Mouse (Mus musculus): Measurements from ENCODE around the gene Hist1h3a. TPM values are rescaled to one million over a fixed set of nuclear protein-coding genes. Genes with fewer than 3 reads are reported as not detected.
A peak's percentile ranks its signal among the peaks of the same experiment; 100 is the strongest.

Hist1h3a gene
- total and polyA plus RNA-seq, 3 experiments: 5.3 to 261 (median 139) TPM

DNA sequence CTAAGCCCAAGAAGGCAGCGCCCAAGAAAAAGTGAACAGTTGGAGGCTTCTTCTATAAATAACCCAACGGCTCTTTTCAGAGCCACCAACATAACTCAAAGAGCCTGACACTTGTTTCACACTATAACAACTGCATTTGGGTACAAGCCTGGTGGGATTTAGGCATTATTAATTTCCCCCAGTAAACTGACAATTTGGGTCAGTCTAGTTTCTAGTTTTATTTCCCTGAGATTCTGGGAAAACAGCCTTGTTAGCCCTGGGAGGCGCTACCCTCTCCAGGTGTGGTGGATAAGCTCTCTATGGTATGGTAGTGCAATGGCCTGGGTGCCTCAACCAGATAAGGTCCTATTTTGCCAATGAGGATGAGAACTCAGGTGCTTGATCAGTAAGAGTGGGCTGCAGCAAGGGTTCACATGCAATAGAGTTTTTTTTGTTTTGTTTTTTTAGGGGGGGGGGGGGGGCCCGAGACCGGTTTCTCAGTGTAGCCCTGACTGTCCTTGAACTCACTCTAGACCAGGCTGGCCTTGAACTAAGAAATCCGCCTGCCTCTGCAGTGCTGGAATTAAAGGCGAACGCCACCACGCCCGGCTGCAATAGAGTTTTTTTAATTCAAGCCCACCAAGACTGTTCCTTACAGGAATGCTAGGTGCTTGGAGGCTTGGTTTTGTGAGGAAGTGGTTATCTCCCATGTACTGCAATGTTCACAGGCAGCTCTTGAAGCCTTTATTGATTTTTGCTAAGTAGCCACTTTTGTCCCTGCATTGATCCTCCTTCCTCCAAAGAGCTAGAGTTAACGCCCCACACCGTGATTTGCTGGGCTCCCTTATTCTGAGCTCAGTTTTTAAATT lies 2.4 kb upstream of the Hist1h3a start:
- TF ChIP-seq CTCF (IDR thresholded peaks at IDR 0.05; ENCODE audit: low read depth, low read length) (no peak), POLR2AphosphoS5 (IDR thresholded peaks at IDR 0.05; ENCODE audit: insufficient replicate concordance, low read depth, low read length) (peak; percentile 98; the same call in 1 of the 2 replicates), GATA2 (IDR thresholded peaks at IDR 0.05; ENCODE audit: borderline replicate concordance, low read depth, low read length) (no peak), TAL1 (conservative IDR thresholded peaks at IDR 0.05; ENCODE audit: low read depth, low read length) (no peak), GATA1 (IDR thresholded peaks at IDR 0.05; ENCODE audit: borderline replicate concordance, low read length) (no peak)
- Histone ChIP-seq H3K27me3 (ENCODE audit: insufficient read depth, low read length) (no peaks in the 10 kb centered on the region), H3K9me3 (replicated peaks) (no peaks in the 10 kb centered on the region), H3K4me3 (ENCODE audit: low read depth, low read length) (peak overlapping the region; percentile 64; the same call in 1 of the 2 replicates), H3K4me1 (ENCODE audit: insufficient read depth, low read depth, low read length) (peaks cover 60% of the 10 kb centered on the region), H3K36me3 (replicated peaks) (no peaks in the 10 kb centered on the region)
- ATAC-seq (ENCODE audit: extremely low read depth, insufficient number of reproducible peaks, low FRiP score, poor library complexity, severe bottlenecking) (no peak), DNase-seq (ENCODE audit: low spot score) (no peak)

DNA sequence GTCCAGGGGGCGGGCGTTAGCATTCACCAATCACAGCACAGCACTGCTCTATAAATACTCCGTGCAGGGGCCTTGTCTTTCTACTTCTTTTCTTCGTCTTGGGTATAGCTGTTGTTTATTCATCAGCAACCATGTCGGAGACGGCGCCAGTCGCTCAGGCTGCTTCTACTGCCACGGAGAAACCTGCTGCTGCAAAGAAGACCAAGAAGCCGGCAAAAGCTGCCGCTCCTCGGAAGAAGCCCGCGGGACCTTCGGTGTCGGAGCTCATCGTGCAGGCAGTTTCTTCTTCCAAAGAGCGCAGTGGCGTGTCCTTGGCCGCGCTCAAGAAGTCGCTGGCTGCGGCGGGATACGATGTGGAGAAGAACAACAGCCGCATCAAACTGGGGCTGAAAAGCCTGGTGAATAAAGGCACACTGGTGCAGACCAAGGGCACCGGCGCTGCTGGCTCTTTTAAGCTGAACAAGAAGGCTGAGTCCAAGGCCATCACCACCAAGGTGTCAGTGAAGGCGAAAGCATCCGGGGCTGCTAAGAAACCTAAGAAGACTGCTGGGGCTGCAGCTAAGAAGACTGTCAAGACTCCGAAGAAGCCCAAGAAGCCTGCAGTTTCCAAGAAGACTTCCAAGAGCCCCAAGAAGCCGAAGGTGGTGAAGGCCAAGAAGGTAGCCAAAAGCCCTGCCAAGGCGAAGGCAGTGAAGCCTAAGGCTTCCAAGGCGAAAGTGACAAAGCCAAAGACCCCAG lies 1.6 kb upstream of the Hist1h3a start, which contains the start of gene Hist1h1a:
Gene Hist1h1a (plus strand): TSS at position 81 of the 738 bp plus-strand sequence.
- Histone ChIP-seq H3K9me3 (replicated peaks) (no peaks in the 10 kb centered on the region), H3K4me1 (ENCODE audit: insufficient read depth, low read depth, low read length) (peaks cover 59% of the 10 kb centered on the region), H3K27me3 (ENCODE audit: insufficient read depth, low read length) (no peaks in the 10 kb centered on the region), H3K4me3 (ENCODE audit: low read depth, low read length) (peak within 1 kb of the TSS; percentile 64), H3K36me3 (replicated peaks) (no peaks in the 10 kb centered on the region)
- peak; percentile 74 for DNase-seq (ENCODE audit: low spot score)
- TF ChIP-seq CTCF (IDR thresholded peaks at IDR 0.05; ENCODE audit: low read depth, low read length) (no peak), GATA2 (IDR thresholded peaks at IDR 0.05; ENCODE audit: borderline replicate concordance, low read depth, low read length) (no peak), GATA1 (IDR thresholded peaks at IDR 0.05; ENCODE audit: borderline replicate concordance, low read length) (no peak), TAL1 (conservative IDR thresholded peaks at IDR 0.05; ENCODE audit: low read depth, low read length) (no peak), POLR2AphosphoS5 (IDR thresholded peaks at IDR 0.05; ENCODE audit: insufficient replicate concordance, low read depth, low read length) (peak; percentile 98)
- peak; percentile 25 for ATAC-seq (ENCODE audit: extremely low read depth, insufficient number of reproducible peaks, low FRiP score, poor library complexity, severe bottlenecking)

DNA sequence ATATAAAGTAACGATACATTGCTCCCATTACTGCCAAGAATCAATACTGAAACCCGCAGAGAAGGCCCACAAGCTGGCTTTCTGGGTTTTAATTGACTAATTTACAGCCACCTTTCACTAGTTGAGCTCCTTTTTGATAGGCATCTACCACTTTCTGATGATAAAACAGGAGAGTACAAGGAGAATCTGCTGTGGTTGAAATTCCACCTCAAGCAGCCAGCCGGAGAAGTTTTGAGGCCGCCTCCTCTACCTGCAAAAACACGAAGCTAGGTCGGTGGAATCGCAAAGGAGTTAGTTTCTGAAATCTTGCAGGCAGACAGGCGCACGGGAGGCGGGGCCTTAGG lies 1.0 kb upstream of the Hist1h3a start:
- Histone ChIP-seq H3K4me1 (ENCODE audit: insufficient read depth, low read depth, low read length) (peaks cover 55% of the 10 kb centered on the region), H3K27me3 (ENCODE audit: insufficient read depth, low read length) (no peaks in the 10 kb centered on the region), H3K36me3 (replicated peaks) (no peaks in the 10 kb centered on the region), H3K4me3 (ENCODE audit: low read depth, low read length) (peak overlapping the region; percentile 64; the same call in 1 of the 2 replicates), H3K9me3 (replicated peaks) (no peaks in the 10 kb centered on the region)
- ATAC-seq (ENCODE audit: extremely low read depth, insufficient number of reproducible peaks, low FRiP score, poor library complexity, severe bottlenecking) (no peak), DNase-seq (ENCODE audit: low spot score) (no peak)
- TF ChIP-seq GATA1 (IDR thresholded peaks at IDR 0.05; ENCODE audit: borderline replicate concordance, low read length): no peak
- TF ChIP-seq POLR2AphosphoS5 (IDR thresholded peaks at IDR 0.05; ENCODE audit: insufficient replicate concordance, low read depth, low read length): no peak
- TF ChIP-seq TAL1 (conservative IDR thresholded peaks at IDR 0.05; ENCODE audit: low read depth, low read length): no peak
- no peak for TF ChIP-seq GATA2 (IDR thresholded peaks at IDR 0.05; ENCODE audit: borderline replicate concordance, low read depth, low read length)
- TF ChIP-seq CTCF (IDR thresholded peaks at IDR 0.05; ENCODE audit: low read depth, low read length): no peak

DNA sequence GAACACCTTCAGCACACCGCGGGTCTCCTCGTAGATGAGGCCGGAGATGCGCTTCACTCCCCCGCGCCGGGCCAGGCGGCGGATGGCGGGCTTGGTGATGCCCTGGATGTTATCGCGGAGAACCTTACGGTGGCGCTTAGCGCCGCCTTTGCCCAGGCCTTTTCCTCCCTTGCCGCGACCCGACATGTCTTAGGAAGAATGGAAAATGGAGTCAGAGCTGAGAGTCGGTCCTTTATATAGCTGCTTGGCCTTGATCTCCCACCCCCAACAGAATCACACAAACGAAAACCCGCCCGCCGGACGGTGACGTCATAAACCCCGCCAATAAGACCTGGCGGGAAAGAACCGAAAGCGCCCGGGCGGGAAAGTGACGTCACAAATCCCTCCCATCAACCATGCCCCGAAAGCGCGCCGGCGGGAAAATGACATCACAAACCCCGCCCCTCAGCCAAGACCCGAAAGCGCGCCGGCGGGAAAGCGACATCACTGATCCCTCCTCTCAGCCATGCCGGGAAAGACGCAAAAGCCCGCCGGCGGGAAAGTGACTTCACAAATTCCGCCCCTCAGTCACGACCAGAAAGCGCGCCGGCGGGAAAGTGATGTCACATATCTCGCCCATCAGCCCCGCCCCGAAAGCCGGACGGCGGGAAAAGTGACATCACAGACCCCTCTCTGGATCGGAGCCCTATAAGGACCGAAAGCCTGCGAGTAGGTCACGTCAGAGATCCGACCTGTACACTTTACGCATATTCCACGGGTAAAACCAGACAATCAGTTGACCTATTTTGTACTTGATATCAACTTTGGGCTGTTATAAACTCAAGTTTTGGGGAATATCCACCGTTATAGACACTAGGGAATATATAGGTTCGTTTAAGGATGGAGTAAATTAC lies 968 bp downstream of the Hist1h3a start, which contains the start of gene Hist1h4a:
Gene Hist1h4a (minus strand): TSS at position 259 of the 893 bp plus-strand sequence.
- H3K4me3 ChIP-seq (ENCODE audit: low read depth, low read length): peak within 1 kb of the TSS; percentile 68
- H3K36me3 ChIP-seq (replicated peaks): no peaks in the 10 kb centered on the region
- DNase-seq (ENCODE audit: low spot score) (peak; percentile 74), ATAC-seq (ENCODE audit: extremely low read depth, insufficient number of reproducible peaks, low FRiP score, poor library complexity, severe bottlenecking) (peak; percentile 45)
- no peak for TF ChIP-seq GATA2 (IDR thresholded peaks at IDR 0.05; ENCODE audit: borderline replicate concordance, low read depth, low read length)
- peak; percentile 90; the same call in 1 of the 2 replicates for TF ChIP-seq POLR2AphosphoS5 (IDR thresholded peaks at IDR 0.05; ENCODE audit: insufficient replicate concordance, low read depth, low read length)
- no peak for TF ChIP-seq CTCF (IDR thresholded peaks at IDR 0.05; ENCODE audit: low read depth, low read length)
- no peak for TF ChIP-seq GATA1 (IDR thresholded peaks at IDR 0.05; ENCODE audit: borderline replicate concordance, low read length)
- peaks cover 47% of the 10 kb centered on the region for H3K4me1 ChIP-seq (ENCODE audit: insufficient read depth, low read depth, low read length)
- no peaks in the 10 kb centered on the region for H3K9me3 ChIP-seq (replicated peaks)
- no peaks in the 10 kb centered on the region for H3K27me3 ChIP-seq (ENCODE audit: insufficient read depth, low read length)

DNA sequence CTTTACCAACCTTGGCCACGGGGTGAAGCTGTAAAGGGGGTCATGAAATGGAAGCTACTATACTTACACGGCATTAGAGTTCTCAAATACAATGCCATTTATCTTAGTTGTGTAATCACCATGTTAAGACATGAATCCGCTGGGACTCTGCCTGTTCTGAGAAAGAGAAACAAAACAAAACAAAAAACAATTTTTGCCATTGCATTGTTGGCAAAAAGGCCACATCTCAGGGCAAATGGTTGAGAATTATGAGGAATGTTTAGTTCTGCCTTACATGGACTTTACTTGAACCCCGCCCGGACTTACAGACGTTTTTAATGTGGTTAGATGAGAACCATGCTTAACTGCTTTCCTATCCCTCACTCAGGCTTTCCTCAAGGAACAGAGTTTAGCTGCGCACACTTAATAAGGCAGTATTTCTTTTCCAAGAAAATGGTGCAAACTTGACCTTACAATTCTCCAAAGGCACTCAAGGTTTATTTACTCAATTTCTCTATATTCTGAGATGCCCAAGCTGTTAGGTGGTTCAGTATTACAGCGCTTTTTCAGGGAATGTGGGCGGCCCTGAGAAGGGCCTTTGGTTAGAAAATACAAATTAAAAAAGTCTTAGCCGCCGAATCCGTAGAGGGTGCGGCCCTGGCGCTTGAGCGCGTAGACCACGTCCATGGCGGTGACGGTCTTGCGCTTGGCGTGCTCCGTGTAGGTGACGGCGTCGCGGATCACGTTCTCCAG lies 1.8 kb downstream of the Hist1h3a start:
- peak; percentile 41 for DNase-seq (ENCODE audit: low spot score)
- Histone ChIP-seq H3K4me3 (ENCODE audit: low read depth, low read length) (peak overlapping the region; percentile 68), H3K36me3 (replicated peaks) (no peaks in the 10 kb centered on the region), H3K27me3 (ENCODE audit: insufficient read depth, low read length) (no peaks in the 10 kb centered on the region), H3K9me3 (replicated peaks) (no peaks in the 10 kb centered on the region), H3K4me1 (ENCODE audit: insufficient read depth, low read depth, low read length) (peaks cover 50% of the 10 kb centered on the region)
- ATAC-seq (ENCODE audit: extremely low read depth, insufficient number of reproducible peaks, low FRiP score, poor library complexity, severe bottlenecking): no peak
- no peak for TF ChIP-seq GATA2 (IDR thresholded peaks at IDR 0.05; ENCODE audit: borderline replicate concordance, low read depth, low read length)
- TF ChIP-seq POLR2AphosphoS5 (IDR thresholded peaks at IDR 0.05; ENCODE audit: insufficient replicate concordance, low read depth, low read length): peak; percentile 98; the same call in 1 of the 2 replicates
- TF ChIP-seq GATA1 (IDR thresholded peaks at IDR 0.05; ENCODE audit: borderline replicate concordance, low read length): no peak

Measured in G1E (cell line).